Mouse (Mus musculus) thymus, adult 2 months (tissue): ENCODE data around the gene Tha1. TPM values are rescaled to one million over a fixed set of nuclear protein-coding genes. Genes with fewer than 3 reads are reported as not detected.

Source experiments
- DNase-seq: peaks from one replicate; pipeline ENCODE4 v3.0.0; 2021
- H3K27ac ChIP-seq: fragments of 200-500 bp; 2 replicates; pipeline ENCODE4 v1.5.1; 2012; ENCODE audit warnings: low read length, control low read depth; ENCODE audit not compliant: control insufficient read depth, insufficient read depth
- H3K27me3 ChIP-seq: fragments of 200-500 bp; 2 replicates; pipeline ENCODE4 v1.6.1; 2012; ENCODE audit warnings: mild to moderate bottlenecking, low read length, moderate library complexity, mixed read lengths; ENCODE audit not compliant: control insufficient read depth, insufficient read depth
- H3K36me3 ChIP-seq: fragments of 200-500 bp; 2 replicates; pipeline ENCODE4 v1.6.1; 2012; ENCODE audit warnings: mild to moderate bottlenecking, low read length, moderate library complexity; ENCODE audit not compliant: control insufficient read depth, insufficient read depth
- H3K4me1 ChIP-seq: fragments of 200-500 bp; replicated peaks from 2 replicates; pipeline ENCODE4 v1.6.1; 2012; ENCODE audit warnings: low read length; ENCODE audit not compliant: control insufficient read depth, insufficient read depth
- H3K4me3 ChIP-seq: fragments of 200-500 bp; 2 replicates; pipeline ENCODE4 v1.5.1; 2012; ENCODE audit warnings: mild to moderate bottlenecking, low read length, control low read depth, moderate library complexity; ENCODE audit not compliant: control insufficient read depth, insufficient read depth
- CTCF ChIP-seq: fragments of 200-500 bp; IDR thresholded peaks from 2 replicates; pipeline ENCODE4 v1.5.1; 2012; ENCODE audit warnings: mild to moderate bottlenecking, control low read depth, low read length, moderate library complexity, borderline replicate concordance; ENCODE audit not compliant: control insufficient read depth, poor library complexity, insufficient read depth; ENCODE audit errors: extremely low read depth
- POLR2A ChIP-seq: fragments of 200-500 bp; IDR thresholded peaks from 2 replicates; pipeline ENCODE4 v1.6.1; 2012; ENCODE audit warnings: mild to moderate bottlenecking, low read length, control low read depth, moderate library complexity; ENCODE audit not compliant: control insufficient read depth, poor library complexity, insufficient read depth; ENCODE audit errors: extremely low read depth
- WGBS: fragments of 180-500 bp; shearing (Covaris S2); methylation state at CpG from one replicate; pipeline ENCODE4 v1.1.7; 2018; 5-methylcytosine and 5-hydroxymethylcytosine counted together
- polyA plus RNA-seq: library from polyadenylated mRNA; depleted of rRNA; stranded (reverse); fragments of >200 nt; gene quantifications from 2 replicates; pipeline ENCODE4 v1.2.3, GENCODE M21; 2012

Tha1 gene
- polyA plus RNA-seq, 1 experiment = 16.9 TPM

DNA sequence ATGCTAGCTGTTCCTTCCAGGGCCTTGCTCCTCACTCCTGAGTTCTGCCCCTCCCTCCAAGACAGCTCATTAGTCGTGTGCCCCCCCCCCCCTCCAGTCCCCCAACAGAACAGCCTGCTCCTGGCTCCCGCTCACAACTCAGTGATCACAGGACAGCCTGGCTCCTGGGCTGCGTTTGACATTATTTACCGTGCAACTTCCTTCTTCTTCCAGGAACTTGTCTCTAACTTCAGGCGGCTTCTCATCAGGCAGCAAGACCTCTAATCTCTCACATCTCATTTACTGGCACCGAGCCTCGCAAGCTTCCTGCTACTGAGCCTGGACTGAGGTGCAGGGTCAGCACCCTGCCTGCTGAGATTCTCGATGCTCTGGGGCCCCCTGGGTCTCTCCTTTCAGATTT is 8.5 kb upstream of the Tha1 start:
- no peak overlapping the region for H3K4me3 ChIP-seq
- no peak for DNase-seq
- no peaks in the 10 kb centered on the region for H3K36me3 ChIP-seq
- WGBS = 14% methylated on average over 8 of the region's 8 CpGs
- H3K4me1 ChIP-seq = peaks cover 66% of the 10 kb centered on the region
- TF ChIP-seq POLR2A = no peak
- no peak for TF ChIP-seq CTCF
- no peak overlapping the region for H3K27ac ChIP-seq
- H3K27me3 ChIP-seq = no peaks in the 10 kb centered on the region

DNA sequence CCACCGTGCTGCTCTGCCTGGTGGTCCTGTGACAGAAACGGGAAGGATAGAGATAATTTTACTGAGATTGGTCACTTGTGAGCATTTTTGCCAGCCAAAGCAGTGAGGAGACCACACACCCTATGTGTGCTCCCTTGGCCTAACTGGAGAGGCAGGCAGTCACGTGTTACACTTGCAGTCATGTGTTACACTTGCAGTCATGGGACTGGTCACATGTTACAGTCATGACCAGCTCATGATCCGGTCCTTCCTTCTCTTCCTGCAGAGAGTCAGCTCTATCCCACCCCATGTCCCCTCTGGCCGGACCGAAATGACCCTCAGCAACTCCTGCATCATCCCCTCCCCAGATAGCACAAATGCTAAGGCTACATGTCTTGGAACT is 7.7 kb upstream of the Tha1 start:
- Histone ChIP-seq H3K4me1 (peaks cover 73% of the 10 kb centered on the region), H3K27ac (no peak overlapping the region), H3K4me3 (no peak overlapping the region), H3K36me3 (no peaks in the 10 kb centered on the region), H3K27me3 (no peaks in the 10 kb centered on the region)
- TF ChIP-seq CTCF = no peak
- TF ChIP-seq POLR2A = no peak
- no peak for DNase-seq
- 90% methylated on average over 6 of the region's 6 CpGs for WGBS

GRCm38 (mm10) chr11:117880336-117880976 is 7.2 kb upstream of the Tha1 start:
- 94% methylated on average over 9 of the region's 9 CpGs for WGBS
- H3K4me1 ChIP-seq = peaks cover 77% of the 10 kb centered on the region
- TF ChIP-seq CTCF (no peak), POLR2A (no peak)
- no peak overlapping the region for H3K4me3 ChIP-seq
- no peak for DNase-seq
- no peaks in the 10 kb centered on the region for H3K27me3 ChIP-seq
- no peak overlapping the region for H3K27ac ChIP-seq
- H3K36me3 ChIP-seq = no peaks in the 10 kb centered on the region

DNA sequence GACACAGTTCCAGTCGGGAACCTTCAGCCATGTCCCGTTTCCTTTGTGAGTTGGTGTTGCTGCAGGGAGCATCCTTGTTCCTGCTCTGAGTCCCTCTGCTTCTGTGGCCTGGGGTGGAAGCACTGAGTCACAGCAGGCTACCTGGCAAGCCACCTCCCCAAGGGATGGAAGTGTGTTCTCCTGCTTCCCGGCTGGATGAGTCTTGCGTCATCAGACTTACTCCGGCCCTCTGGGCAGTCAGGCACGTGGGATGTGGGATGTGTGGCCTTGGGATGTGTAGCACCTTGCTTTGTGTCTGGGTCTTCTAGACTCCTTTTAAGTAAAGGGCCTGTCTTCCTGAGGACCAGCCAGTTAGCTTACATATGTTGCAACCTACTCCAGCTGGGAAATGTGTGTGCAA is 6.4 kb upstream of the Tha1 start:
- Histone ChIP-seq H3K27me3 (no peaks in the 10 kb centered on the region), H3K27ac (peak overlapping the region; percentile 60; the same call in 1 of the 2 replicates), H3K4me3 (no peak overlapping the region), H3K4me1 (peaks cover 84% of the 10 kb centered on the region), H3K36me3 (no peaks in the 10 kb centered on the region)
- no peak for TF ChIP-seq CTCF
- TF ChIP-seq POLR2A = no peak
- DNase-seq = no peak
- 92% methylated on average over 6 of the region's 6 CpGs for WGBS

DNA sequence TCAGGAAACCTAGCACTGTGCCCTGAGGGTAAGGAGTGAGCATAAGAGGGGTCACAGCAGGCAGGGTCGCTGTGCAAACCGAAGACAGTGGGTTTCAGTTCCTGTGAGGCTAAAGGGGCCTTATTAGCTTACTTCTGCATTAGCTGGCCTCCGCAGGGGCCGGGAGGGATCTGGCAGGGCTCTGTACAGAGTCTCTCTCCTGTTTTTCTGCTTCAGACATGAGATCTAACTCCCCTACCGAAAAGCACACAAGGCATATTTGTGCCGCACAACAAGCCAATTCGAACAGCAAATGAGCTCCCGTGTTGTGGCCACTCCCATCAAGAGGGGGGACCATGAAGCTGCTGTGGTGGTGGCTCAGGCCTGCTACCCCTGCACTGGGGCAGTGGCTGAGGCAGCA is 5.6 kb upstream of the Tha1 start:
- H3K4me1 ChIP-seq = peaks cover 87% of the 10 kb centered on the region
- DNase-seq = no peak

DNA sequence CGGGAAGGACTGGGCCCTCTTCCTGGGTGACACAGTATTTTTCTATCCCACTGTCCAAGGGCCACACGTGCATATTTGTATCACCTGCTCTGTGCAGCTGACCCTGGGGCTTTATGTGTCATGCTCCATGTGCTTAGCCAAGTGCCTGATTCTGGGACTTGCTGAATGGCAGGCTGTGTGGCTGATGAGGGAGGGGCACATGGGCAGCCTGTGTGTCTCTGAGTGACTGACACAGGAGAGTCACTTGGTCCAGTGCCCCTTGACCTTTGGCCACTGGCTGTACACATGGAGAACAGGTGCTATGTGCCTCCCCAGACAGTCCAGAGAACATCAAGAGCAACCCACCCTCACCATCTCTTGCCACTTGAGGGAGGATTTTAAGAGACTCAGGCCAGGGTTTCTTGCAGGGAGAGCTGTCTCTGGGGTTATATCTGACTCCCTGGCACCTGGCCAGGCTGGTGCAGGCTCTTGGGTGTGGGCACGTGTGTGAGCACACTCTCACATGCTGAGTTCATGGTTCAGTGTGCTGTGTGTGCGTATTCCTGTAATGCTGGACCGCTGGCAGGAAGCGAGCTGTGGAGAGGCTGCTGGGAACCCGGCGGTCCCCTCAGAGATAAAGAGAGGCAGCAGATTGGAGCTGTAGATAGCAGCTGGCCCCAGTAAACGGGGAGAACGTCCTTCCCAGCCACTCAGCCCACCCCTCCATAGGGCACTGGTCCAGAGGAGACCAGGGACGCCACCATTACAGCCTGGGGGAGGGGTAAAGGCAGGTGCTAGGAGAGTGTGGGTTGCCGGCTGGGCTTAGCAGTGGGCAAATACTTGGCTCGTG is 4.8 kb upstream of the Tha1 start:
- Histone ChIP-seq H3K27ac (peak overlapping the region; percentile 60), H3K27me3 (no peaks in the 10 kb centered on the region), H3K36me3 (no peaks in the 10 kb centered on the region), H3K4me3 (peak overlapping the region; percentile 7; the same call in 1 of the 2 replicates), H3K4me1 (peaks cover 89% of the 10 kb centered on the region)
- 6% methylated on average over 13 of the region's 13 CpGs for WGBS
- no peak for TF ChIP-seq POLR2A
- no peak for TF ChIP-seq CTCF
- DNase-seq = peak; percentile 63

More for the DNA sequence above, 5.6 kb upstream of the Tha1 start:
- no peak for TF ChIP-seq POLR2A
- no peak for TF ChIP-seq CTCF
- H3K36me3 ChIP-seq = no peaks in the 10 kb centered on the region
- peak overlapping the region; percentile 14; the same call in 1 of the 2 replicates for H3K4me3 ChIP-seq
- no peaks in the 10 kb centered on the region for H3K27me3 ChIP-seq
- WGBS = 5% methylated on average over 8 of the region's 8 CpGs
- H3K27ac ChIP-seq = peak overlapping the region; percentile 60
